Mouse (Mus musculus): ENCODE measurements around the gene Ckm.

The Ckm gene

GRCm38 (mm10) chr7:19469404-19469803, 64.8 kb downstream of the Ckm start:
- DNase-seq: peak; percentile 27

GRCm38 (mm10) chr7:19470308-19470707, 65.7 kb downstream of the Ckm start:
- DNase-seq: peak; percentile 41

GRCm38 (mm10) chr7:19472403-19472802, 67.8 kb downstream of the Ckm start:
- peak; percentile 80 for DNase-seq

All from kidney, postnatal 10 days (tissue).